Mouse (Mus musculus) adrenal gland (tissue): ENCODE results near the gene Nup98.

ENCODE experiments used
- intact Hi-C: fragments of 180-260 bp; cut with DNase I; formaldehyde crosslinking; loops from one replicate; pipeline ENCODE4 v1.15.1; 2025
- long read RNA-seq, 2 experiments: library from polyadenylated mRNA; unstranded; transcript quantifications; one replicate each; pipeline ENCODE4 v2.0.0; 2020; ENCODE audit warnings: borderline replicate concordance in 1 of 2; ENCODE audit not compliant: insufficient replicate concordance in 1 of 2

Nup98 gene
- long read RNA-seq, experiment 1, partial matches to known transcripts, result 0 of 1 reads
- long read RNA-seq, experiment 1, other reads (novel, unspliced or antisense), result 1 of 1 reads
- long read RNA-seq, experiment 2, partial matches to known transcripts, result 2 of 7 reads
- long read RNA-seq, experiment 2, other reads (novel, unspliced or antisense), result 5 of 7 reads

- intact Hi-C loops, result no loop called here
Observed at GRCm38 (mm10) chr7:102209756-102210721, at the start of gene Nup98, which contains the start of gene Pgap2. TSS of gene Nup98 (minus strand) at chr7:102210176. TSS of gene Pgap2 (plus strand) at chr7:102210208.

GRCm38 (mm10) chr7:102258753-102259152 lies 48.8 kb upstream of the Nup98 start:
- intact Hi-C loops, result no loop called here

GRCm38 (mm10) chr7:102258189-102258588 lies 48.2 kb upstream of the Nup98 start:
- intact Hi-C loops, result no loop called here

- intact Hi-C loops, result no loop called here
Observed at GRCm38 (mm10) chr7:102256636-102257035, 46.7 kb upstream of the Nup98 start.

- intact Hi-C loops, result no loop called here
Observed at GRCm38 (mm10) chr7:102255954-102256353, 46.0 kb upstream of the Nup98 start, which contains the start of gene Rhog. TSS of gene Rhog (minus strand) at chr7:102256054.

GRCm38 (mm10) chr7:102253631-102254030 lies 43.7 kb upstream of the Nup98 start:
- intact Hi-C loops, result loop anchor here (5.0 kb wide), 2 partner anchors 51 to 601 kb away; no protein-coding TSS in a partner anchor

GRCm38 (mm10) chr7:102250631-102251214 lies 40.7 kb upstream of the Nup98 start:
- intact Hi-C loops, result loop anchor here (5.0 kb wide), 2 partner anchors 48 to 598 kb away; no protein-coding TSS in a partner anchor

- intact Hi-C loops, result loop anchor here (5.0 kb wide), 2 partner anchors 48 to 598 kb away; no protein-coding TSS in a partner anchor
Observed at GRCm38 (mm10) chr7:102249896-102250630, 40.1 kb upstream of the Nup98 start.

- intact Hi-C loops, result no loop called here
Observed at GRCm38 (mm10) chr7:102249531-102249895, 39.5 kb upstream of the Nup98 start.

- intact Hi-C loops, result no loop called here
Observed at GRCm38 (mm10) chr7:102248691-102249404, 38.9 kb upstream of the Nup98 start.

- intact Hi-C loops, result no loop called here
Observed at GRCm38 (mm10) chr7:102246956-102247797, 37.2 kb upstream of the Nup98 start.

GRCm38 (mm10) chr7:102246265-102246664 lies 36.3 kb upstream of the Nup98 start:
- intact Hi-C loops, result no loop called here

- intact Hi-C loops, result no loop called here
Observed at GRCm38 (mm10) chr7:102245775-102246174, 35.8 kb upstream of the Nup98 start.

GRCm38 (mm10) chr7:102244782-102245535 lies 35.0 kb upstream of the Nup98 start:
- intact Hi-C loops, result no loop called here

GRCm38 (mm10) chr7:102243870-102244269 lies 33.9 kb upstream of the Nup98 start:
- intact Hi-C loops, result no loop called here

GRCm38 (mm10) chr7:102242917-102243316 lies 32.9 kb upstream of the Nup98 start:
- intact Hi-C loops, result no loop called here

GRCm38 (mm10) chr7:102242371-102242770 lies 32.4 kb upstream of the Nup98 start:
- intact Hi-C loops, result no loop called here

GRCm38 (mm10) chr7:102239591-102239990 lies 29.6 kb upstream of the Nup98 start:
- intact Hi-C loops, result no loop called here
